Mouse (Mus musculus): ENCODE results near the gene Adipoq. TPM values are rescaled to one million over a fixed set of nuclear protein-coding genes. Genes with fewer than 3 reads are reported as not detected.

Adipoq gene
- total RNA-seq, 4 experiments from 2014 or later, result 199 to 471 (median 253) TPM

Small RNAs within 50 kb of the gene (microRNA-seq; reads per million reads assigned to microRNA genes)
- 3.2 to 3.3 reads per million in 2 experiments for gene Gm49346

Other genes with a start within 250 kb of the Adipoq start
- gene Fetub, start 228.2 kb upstream of the Adipoq start, total RNA-seq (2022), result 10 to 100 TPM in 2 of 4 experiments, 1 to 10 TPM in 2; 2.4 to 25.4 (median 6.9) TPM
- gene Hrg, start 195.5 kb upstream of the Adipoq start, total RNA-seq (2022), result under 1 TPM in 2 of 4 experiments, not detected in 2; 0.20 to 0.46 TPM
- 1 to 10 TPM; 3.6 to 5.7 (median 4.7) TPM for gene Kng2, start 117.1 kb upstream of the Adipoq start, total RNA-seq (2022)
- gene Kng1, start 88.7 kb upstream of the Adipoq start, total RNA-seq (2022), result 1 to 10 TPM in 1 of 4 experiments, under 1 TPM in 3; 0.18 to 1.0 (median 0.52) TPM
- gene Eif4a2, start 39.1 kb upstream of the Adipoq start, total RNA-seq (2022), result 100 to 1,000 TPM; 551 to 775 (median 679) TPM
- gene Rfc4, start 18.8 kb upstream of the Adipoq start, total RNA-seq (2022), result 10 to 100 TPM in 1 of 4 experiments, 1 to 10 TPM in 3; 7.1 to 10.8 (median 9.2) TPM
- gene St6gal1, start 78.2 kb downstream of the Adipoq start, total RNA-seq (2022), result 10 to 100 TPM; 36.7 to 55.6 (median 44.3) TPM

Data from adrenal gland, adult 8-10 months (tissue).